Mouse (Mus musculus) regulatory T cell (primary cell): ENCODE measurements around the gene Mmadhc.

Source experiments
- in situ Hi-C: fragments of 300-600 bp; cut with MboI, MseI; formaldehyde crosslinking; loops from one replicate; pipeline ENCODE4 v1.15.1; 2025; ENCODE audit warnings: high pct_unique_total_duplicates

The Mmadhc gene

DNA sequence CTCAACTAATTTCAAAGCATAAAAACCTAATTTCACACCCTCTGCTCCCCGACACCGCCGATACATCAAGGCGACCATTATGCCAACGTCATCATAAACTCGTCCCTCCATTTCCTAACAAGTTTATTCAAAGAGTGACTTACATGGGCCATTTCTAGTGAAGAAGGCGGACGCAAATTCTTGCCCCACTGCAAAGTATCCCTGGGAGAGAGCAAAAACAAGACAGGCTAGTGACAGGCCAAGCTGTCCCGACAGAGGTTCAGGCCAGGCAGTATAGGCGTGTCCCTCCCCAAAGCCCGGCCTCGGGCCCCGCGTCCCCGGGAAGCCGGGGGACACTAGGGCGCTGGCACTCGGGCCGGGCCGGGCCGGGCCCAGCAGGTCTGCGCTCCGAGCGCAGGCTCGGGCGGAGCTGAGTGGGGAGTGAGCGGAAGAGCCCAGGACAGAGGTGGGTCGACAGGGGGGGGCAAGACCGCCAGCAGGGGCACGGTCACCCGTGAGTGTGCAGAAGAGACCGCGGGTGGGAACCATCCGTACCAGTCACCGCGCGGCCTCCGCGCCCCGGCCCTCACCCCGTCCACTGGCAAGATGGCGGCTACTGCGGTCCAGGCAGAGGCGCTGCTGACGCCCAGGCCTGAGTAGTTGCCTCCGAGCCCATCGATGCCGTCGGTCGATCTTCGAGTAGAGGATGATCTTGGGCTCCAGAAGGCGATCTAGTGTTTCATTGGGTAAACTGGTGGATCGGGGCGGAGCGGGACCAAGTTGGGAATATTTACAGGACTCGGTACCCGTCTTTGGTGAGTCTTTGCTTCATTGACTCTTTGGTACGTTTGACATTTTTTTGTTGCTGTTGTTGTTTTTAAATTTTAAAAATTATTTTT, at the start of gene Mmadhc:
Gene Mmadhc, minus strand, starts transcription at position 693 of the 878 bp plus-strand sequence.
- in situ Hi-C loops, result loop anchor here (10.0 kb wide), 1 partner anchor 1968 kb away; no protein-coding TSS in a partner anchor

DNA sequence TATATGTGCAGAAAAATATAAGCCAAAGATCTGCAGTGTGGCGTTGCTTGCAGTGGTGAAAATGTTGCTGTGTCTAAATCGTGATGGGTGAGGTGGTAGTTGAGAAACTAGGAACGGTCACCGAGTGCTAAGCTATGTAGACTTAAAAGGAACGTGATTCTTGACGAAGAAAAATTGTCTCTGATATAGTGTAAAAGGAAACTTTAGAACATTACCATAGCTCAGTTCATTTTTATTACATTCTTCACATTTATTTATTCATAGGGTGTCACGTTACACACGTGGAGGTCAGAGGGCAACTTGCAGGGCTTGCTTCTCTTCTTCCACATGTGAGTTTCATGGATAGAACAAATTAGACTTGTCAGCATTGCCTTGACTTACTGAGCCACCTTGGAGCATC, 47.0 kb upstream of the Mmadhc start:
- in situ Hi-C loops, result no loop called here

DNA sequence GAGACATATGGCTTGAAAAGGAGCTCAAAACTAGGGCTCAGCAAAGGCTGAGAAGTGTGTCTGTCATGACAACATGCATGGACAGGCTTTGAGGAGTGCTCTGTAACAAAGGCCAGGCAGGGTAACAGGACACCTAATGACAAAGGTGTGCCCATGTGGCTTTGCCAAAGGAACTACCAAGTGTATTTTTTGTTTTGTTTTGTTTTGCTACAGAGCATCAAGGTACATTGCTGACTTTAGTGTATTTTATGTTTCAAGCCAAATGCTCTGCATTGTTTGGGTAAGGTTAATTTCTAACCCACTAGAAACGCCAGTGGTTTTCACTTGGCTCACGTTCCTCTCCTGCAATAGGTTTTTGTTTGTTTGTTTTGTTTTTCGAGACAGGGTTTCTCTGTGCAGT, 42.5 kb upstream of the Mmadhc start:
- in situ Hi-C loops, result no loop called here

DNA sequence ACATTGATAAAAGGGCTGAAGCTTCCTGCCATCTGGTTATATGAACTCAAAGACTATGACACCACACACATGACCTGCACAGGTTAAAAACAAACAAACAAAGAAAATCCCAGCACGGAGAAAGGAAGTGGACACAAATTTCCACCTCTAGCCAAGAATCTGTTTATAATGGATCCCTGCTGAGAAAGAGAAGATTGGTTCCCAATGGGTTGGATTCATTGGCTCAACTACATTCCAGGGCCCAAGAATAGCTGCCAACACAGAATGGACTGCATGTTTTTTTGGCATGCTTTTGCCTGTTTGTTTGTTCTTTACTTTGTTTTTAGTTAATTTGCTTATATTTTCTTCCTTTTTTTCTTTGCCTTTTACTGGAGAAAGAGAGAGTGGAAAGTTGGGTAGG, 41.0 kb upstream of the Mmadhc start:
- in situ Hi-C loops, result no loop called here

DNA sequence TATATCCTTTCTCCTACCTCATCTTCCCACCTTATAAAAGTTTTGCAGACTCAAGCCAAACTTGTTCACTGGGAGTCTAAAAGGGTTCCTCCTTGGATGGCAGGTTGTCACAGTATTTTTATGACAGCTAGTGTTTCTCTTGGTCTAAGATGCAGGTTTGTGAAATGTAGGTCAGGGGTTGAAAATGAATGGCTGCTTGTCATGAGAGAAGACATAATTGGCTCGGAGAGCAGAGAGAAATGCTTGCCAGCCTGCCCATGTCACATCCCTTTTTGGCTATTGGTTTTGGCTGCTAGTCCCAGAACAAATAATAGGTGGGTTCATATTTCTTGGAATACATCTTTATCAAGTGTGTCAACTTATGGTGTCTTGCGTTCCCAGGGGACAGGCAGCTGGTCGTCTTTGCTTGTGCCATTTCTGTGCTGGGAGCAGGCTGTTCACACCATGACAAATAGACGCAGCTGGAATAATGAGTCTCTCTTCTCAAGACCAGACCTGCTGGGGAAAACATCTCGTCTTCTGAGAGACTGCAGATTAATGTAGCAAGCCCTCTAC, 35.2 kb upstream of the Mmadhc start:
- in situ Hi-C loops, result no loop called here

DNA sequence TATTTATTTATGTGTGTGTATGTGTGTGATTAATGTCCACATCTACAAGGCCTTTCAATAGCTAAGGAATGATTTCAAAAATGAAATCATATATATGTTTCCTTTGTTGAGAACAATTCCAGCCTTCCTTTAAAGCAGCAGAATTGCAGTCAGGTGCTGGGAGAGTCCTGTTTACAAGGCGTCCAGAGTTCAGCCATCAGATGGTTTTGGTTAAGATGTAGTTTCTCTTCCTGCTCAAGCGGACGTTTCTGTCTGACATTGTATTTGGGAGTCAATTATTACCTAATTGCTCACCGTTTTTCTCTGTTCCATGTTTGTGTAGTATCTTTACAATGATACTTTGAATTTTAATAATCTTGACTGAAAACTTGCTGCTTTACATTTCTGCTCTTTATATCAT, 31.6 kb upstream of the Mmadhc start:
- in situ Hi-C loops, result no loop called here

DNA sequence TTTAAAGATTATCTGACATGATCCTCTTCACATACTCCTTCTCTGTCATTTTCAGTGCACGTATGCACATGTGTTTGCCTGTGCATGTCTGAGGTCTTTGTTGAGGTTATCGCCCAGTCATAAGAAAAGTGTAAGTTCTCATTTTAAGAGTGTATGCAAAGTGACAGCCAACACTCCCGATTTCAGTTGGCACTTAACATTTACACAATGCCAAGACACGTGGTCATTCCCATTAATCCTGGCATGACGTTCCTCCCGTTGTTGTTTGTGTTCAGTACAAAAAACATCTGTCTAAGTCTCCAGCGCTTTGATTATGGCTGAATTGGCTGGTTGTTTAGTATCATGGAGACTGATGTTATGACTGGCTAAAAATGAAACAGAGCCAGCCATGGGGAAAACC, 28.2 kb upstream of the Mmadhc start:
- in situ Hi-C loops, result loop anchor here (5.0 kb wide), 1 partner anchor 403 kb away; no protein-coding TSS in a partner anchor

DNA sequence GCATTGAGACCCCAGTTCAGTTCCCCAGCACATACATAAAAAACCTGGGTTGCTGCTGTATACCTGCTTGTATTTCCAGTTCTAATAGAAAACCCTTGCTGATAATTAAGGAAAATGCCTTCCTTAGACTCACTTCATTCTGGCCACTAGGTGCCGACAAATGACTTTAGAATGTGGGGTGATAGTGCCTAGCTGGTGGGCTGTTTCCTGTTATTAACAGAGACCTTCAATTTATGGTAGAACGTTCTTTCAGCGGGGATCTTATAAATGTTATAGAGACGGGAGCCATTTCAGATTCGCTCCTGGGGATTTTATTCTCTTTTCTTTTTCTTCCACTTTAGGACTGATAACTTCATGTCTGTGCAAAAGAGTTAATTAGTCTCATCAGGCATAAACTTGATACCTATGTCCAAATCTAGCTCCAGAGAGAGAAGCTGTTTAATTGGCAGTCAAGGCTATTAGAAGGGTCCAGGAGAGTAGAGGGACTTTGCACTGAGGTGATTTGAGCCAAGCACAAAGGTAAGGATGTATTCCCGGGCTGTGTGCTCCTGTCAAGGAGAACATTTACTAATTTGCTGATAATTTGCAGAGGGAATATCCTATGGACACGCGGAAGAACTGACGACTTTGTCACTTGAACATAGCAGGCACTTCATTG, 10.2 kb upstream of the Mmadhc start:
- in situ Hi-C loops, result loop anchor here (10.0 kb wide), 1 partner anchor 838 kb away; the partner anchor contains the start of gene Rnd3

DNA sequence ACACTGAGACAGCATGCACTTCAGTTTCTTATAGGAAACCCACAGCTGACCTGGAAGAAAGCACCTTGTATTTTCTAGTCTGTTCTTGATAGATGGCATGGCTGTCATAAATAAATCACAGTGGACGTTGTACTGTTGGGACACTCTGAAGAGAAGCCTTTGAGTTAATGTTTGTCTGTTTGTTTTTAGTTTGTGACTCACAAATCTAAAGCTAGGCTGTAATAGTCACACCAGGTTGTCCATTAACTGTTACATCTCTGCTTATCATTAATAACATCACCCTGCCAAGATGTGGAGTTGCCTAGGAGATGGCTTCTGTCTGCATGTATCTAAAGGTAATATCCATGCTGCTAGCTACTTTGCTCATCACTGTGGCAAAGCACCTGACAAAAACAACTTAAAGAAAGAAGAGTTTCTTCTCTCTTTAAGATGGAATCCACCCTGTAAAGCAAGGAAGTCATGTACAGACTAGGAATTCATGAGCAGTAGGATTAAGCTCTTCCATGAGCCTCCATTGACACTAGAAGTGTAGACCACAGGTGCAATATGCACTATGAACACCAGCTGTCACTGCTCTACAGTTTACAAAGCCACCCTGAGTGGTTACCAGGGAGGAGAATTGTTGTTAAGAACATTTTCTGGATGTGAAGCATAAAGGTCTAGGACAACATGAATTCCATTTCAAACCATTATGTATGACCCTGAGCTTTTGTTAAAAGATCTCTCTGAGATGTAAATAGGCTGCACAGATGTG, 8.4 kb upstream of the Mmadhc start:
- in situ Hi-C loops, result loop anchor here (10.0 kb wide), 1 partner anchor 840 kb away; the partner anchor contains the start of gene Rnd3

DNA sequence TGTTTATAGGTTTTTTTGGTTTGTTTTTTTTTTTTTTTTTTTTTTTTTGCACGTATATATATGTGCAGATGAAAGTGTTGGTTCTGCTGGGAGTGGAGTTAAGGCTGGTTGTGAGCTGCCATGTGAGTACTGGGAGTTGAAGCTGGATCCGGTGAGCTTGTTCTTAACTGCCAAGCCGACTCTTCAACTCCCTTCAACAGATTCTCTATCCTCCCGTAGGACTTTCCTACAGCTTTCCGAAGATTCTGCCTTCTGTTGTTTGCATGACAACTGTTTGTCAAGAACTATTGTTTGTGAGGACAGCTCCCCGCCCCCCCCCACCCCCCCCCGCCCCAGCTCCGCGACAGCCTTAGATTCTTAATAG, 368 bp upstream of the Mmadhc start:
- in situ Hi-C loops, result loop anchor here (10.0 kb wide), 1 partner anchor 1968 kb away; no protein-coding TSS in a partner anchor

DNA sequence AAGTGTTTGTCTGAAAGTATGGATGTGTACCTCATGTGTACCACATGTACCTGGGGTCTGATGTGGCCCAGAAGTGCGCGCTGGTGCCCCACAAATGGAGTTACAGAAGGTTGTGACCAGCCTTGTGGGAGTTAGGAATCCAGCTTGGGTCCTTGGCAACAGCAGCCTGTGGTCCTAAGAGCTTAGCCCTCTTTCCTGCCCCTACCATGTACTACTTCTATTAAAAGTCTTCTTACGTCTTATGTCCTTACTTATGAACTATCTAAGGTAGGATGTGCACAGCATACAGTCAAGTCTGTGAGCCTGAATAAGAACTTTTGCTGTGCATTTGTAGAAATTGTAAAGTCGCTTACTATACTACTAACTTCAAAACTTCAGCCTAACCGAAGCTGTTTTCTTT, 1.0 kb downstream of the Mmadhc start:
- in situ Hi-C loops, result loop anchor here (10.0 kb wide), 1 partner anchor 1969 kb away; no protein-coding TSS in a partner anchor

DNA sequence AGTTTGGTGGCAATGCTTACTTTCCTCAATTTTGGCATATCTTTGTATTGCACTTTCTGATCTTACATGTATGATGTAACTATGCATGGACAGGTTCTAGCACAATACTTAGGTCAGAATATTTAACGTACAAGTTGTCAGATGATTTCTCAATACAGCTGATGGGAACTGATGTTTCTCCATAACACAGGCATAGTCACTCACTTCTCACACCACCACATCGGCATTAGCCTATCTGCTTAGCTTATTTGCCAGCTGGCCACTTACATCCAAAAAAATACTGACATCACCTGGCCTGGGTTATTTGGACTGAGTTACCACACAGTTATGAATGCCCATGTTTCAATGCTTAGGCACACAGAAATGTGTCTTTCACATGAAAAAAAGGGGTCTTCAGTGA, 2.5 kb downstream of the Mmadhc start:
- in situ Hi-C loops, result loop anchor here (10.0 kb wide), 1 partner anchor 1971 kb away; no protein-coding TSS in a partner anchor

DNA sequence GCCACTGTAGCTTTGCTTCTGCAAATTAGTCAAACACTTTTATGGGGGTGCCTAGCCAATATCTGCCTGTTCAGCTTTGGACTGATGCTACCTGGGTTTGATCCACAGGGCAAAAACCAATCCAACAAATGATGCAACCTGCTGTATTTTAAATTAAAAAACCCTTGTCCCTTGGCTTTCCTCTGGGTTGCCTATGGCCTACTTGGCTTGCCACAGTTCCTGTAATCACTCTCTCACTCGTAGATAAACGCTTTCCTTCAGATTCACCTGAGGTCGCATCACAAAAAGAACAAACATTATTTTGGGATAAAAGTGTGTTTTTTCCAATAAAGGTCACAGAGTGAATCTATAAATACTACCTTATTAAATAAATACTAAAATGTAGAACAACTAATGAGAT, 3.0 kb downstream of the Mmadhc start:
- in situ Hi-C loops, result loop anchor here (10.0 kb wide), 1 partner anchor 1971 kb away; no protein-coding TSS in a partner anchor

DNA sequence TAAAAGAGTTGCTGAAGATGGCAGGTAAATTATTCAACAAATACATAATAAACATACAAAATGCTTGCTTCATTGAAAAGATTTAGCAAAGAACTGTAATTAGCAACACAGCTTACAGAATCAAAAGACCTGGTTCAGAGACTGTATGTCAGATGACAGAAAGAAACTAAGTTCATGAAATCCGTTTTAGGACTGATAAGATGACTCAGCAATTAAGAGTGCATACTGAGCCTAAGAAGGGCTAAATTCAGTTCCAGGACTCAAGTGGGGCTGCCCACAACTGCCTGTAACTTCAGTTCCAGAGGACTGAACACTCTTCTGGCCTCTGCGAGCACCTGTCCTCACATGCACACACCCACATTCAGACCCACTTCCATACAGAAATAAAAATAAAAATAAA, 4.7 kb downstream of the Mmadhc start:
- in situ Hi-C loops, result loop anchor here (10.0 kb wide), 1 partner anchor 1973 kb away; no protein-coding TSS in a partner anchor

DNA sequence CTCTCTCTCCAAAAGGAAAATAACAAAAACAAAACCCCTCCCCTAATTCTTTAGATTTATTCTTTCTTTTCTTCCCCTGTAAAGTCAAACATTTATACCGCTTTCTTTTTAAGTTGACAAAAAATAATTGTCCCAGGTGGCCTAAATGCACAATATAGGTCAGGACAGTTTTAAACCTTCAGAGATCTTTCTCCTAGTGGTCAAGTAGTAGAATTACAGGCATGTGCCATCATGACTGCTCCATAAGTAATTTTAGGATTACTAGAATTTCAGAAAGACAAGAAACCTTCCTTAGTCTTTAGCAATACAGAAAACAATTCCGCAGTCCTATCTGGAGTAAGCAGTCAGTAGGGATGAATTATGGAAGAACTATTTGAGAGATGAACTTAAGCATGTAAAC, 5.8 kb downstream of the Mmadhc start:
- in situ Hi-C loops, result loop anchor here (10.0 kb wide), 1 partner anchor 1974 kb away; no protein-coding TSS in a partner anchor

DNA sequence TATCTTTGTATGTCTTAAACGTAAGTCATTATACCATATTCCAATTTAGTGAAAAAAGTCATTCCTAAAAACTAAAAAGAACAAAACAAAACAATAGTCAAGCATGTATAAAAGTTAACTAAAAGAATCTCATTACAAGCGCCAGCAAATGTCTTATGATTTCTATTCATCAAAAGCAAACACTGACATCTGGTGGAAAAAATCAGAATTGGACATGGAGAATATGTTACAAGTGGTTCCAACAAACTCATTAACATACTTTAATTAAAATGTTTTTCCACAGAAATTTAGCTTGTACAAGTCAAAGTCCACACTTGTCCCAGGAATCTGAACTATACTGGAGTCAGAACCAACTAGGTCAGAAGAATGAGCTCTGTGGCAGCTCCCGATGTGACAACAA, 11.8 kb downstream of the Mmadhc start:
- in situ Hi-C loops, result loop anchor here (5.0 kb wide), 1 partner anchor 1638 kb away; no protein-coding TSS in a partner anchor

DNA sequence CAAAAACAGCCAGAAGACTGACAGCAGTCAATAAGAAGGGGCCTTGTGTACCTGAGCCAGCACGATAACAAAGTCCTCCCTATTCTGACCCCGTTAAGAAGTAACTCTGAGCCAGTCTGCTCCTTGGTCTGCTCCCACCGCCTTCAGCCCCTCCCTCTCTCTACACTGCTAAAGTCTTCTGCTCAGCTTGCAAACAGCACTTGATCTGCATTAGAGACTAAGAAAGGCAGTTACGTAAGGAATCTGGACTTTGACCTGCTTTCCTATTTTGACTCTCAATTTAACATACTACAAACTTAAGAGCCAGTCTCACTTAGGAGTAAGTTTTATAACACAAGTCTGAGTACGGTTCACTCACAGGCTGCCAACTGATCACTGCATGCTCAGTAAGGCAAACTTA, 12.6 kb downstream of the Mmadhc start:
- in situ Hi-C loops, result loop anchor here (5.0 kb wide), 1 partner anchor 1638 kb away; no protein-coding TSS in a partner anchor

DNA sequence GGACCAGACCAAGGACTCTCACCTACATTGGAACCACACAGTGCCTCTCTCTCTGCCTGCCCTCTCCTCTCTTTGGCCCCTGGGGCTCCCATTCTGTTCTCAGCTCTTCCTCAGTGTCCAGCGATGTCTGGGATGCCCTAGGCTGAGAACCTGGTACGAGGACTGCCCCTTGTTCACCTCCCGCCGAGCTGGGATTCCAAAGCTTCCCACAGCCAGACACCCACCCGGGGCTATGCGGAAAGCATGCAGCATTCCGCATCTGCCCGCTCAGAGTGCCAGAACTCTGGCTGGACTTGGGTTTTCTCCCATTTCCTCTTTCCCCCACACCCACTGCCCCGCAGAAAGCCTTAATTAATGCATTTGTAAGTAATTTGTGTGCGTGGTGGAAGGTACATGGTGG, 19.9 kb downstream of the Mmadhc start:
- in situ Hi-C loops, result loop anchor here (10.0 kb wide), 1 partner anchor 1012 kb away; no protein-coding TSS in a partner anchor

DNA sequence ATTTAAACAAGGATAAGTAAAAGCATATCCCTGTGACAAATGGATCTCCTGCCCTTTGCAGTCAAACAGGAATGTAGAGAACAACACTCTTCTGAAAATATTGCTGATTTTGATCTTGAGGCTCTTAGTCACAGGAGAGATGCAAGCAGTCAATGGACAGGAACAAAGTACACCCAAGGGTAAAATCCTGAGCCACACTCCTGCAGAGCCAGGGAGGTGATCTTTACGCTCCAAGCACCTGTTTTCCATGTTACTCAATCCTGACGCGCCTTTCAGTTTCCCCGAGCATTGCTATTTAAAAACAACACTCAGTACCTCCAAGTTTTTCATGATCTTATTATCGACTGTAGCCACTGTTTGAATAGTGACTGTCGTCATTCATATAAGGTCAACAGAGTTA, 23.2 kb downstream of the Mmadhc start:
- in situ Hi-C loops, result loop anchor here (5.0 to 10.0 kb wide), 2 partner anchors 506 to 1009 kb away; no protein-coding TSS in a partner anchor

DNA sequence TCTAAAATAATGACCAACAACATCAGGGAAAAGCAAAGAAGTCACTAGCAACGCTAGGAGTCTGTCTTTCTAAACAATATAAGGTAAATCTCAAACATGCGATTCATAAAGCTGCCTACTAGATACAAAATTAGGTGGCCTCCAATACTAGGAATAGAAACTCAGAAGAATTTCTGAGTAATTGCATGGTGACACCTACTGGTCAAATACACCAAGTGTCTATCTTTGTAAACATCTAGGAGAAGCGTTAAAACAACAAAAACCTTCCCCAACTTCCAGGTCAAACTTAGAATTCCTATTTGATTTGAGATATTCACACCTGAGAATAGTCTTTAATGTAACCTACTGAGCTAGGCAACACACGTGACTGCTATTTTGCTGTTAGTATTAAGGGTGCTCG, 24.4 kb downstream of the Mmadhc start:
- in situ Hi-C loops, result loop anchor here (5.0 to 10.0 kb wide), 2 partner anchors 505 to 1007 kb away; no protein-coding TSS in a partner anchor

DNA sequence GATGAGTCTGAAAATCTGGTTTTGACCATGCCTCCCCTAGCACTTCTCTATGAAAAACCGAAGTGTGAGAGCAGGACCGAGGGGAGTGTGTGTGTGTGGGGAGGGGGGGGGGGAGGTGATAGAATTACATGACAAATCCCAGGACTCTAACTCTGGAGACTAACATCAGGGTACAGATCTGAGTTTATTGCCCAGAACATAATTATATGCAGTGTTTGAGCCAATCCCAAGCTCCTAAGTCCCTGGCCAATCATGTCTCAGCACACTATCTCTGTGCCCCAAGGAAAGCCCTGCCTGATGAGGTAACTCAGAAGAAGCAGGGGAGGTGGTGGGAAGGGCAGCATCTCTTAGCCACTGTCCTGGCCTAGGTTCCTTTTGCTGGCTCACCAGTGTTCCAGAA, 28.1 kb downstream of the Mmadhc start:
- in situ Hi-C loops, result no loop called here
